Mouse (Mus musculus) kidney, adult 2 months (tissue): ENCODE measurements around the gene Pdia6.

ENCODE experiments used
- CTCF ChIP-seq: fragments of 200-500 bp; conservative IDR thresholded peaks from 2 replicates; pipeline ENCODE4 v1.5.1; 2011; ENCODE audit warnings: low read depth, mild to moderate bottlenecking, control low read depth, low read length, moderate library complexity, mixed read lengths; ENCODE audit not compliant: insufficient read depth, insufficient read length
- POLR2A ChIP-seq: fragments of 200-500 bp; IDR thresholded peaks from one replicate; pipeline ENCODE4 v1.6.1; 2011; ENCODE audit warnings: low read depth, low read length, control low read depth

GRCm38 (mm10) chr12:17305445-17305844 is 39.1 kb downstream of the Pdia6 start:
- TF ChIP-seq CTCF (no peak), POLR2A (no peak)
